Mouse (Mus musculus) hindbrain, embryonic 11.5 days (tissue): ENCODE data around the gene Spsb2. TPM values are rescaled to one million over a fixed set of nuclear protein-coding genes. Genes with fewer than 3 reads are reported as not detected.
"Not testable (repeated sequence)": the region's sequence is repeated elsewhere in the genome, so short reads cannot be mapped to it uniquely, and the experiment has no call there.

Source experiments
- ATAC-seq: fragments of 200-750 bp; cut with Nextera tagmentation; 2 replicates; pipeline ENCODE4 v1.8.0; 2017; ENCODE audit warnings: mild to moderate bottlenecking, moderate TSS enrichment, moderate library complexity; ENCODE audit not compliant: low FRiP score
- DNase-seq: peaks from one replicate; pipeline ENCODE4 v3.0.0-alpha.2; 2015; ENCODE audit warnings: low spot score
- H3K27ac ChIP-seq: fragments of 300-500 bp; sonication (generic); 2 replicates; pipeline ENCODE4 v1.5.1; 2014; ENCODE audit warnings: mild to moderate bottlenecking, low read depth, low read length
- H3K27me3 ChIP-seq: fragments of 300-500 bp; sonication (generic); 2 replicates; pipeline ENCODE4 v1.6.1; 2014; ENCODE audit warnings: mild to moderate bottlenecking, low read length, moderate library complexity, mixed read lengths; ENCODE audit not compliant: control insufficient read depth, insufficient read depth
- H3K36me3 ChIP-seq: fragments of 300-500 bp; sonication (generic); 2 replicates; pipeline ENCODE4 v1.6.1; 2014; ENCODE audit warnings: mild to moderate bottlenecking, low read length, moderate library complexity, mixed read lengths; ENCODE audit not compliant: control insufficient read depth, insufficient read depth
- H3K4me1 ChIP-seq: fragments of 300-500 bp; sonication (generic); replicated peaks from 2 replicates; pipeline ENCODE4 v1.6.1; 2014; ENCODE audit warnings: low read length, mixed read lengths; ENCODE audit not compliant: control insufficient read depth, insufficient read depth
- H3K4me2 ChIP-seq: fragments of 300-500 bp; sonication (generic); replicated peaks from 2 replicates; pipeline ENCODE4 v1.6.1; 2014; ENCODE audit warnings: mild to moderate bottlenecking, low read depth, low read length
- H3K4me3 ChIP-seq: fragments of 300-500 bp; sonication (generic); 2 replicates; pipeline ENCODE4 v1.5.1; 2014; ENCODE audit warnings: low read depth, low read length
- H3K9ac ChIP-seq: fragments of 300-500 bp; sonication (generic); 2 replicates; pipeline ENCODE4 v1.6.1; 2014; ENCODE audit warnings: low read depth, low read length
- H3K9me3 ChIP-seq: fragments of 300-500 bp; sonication (generic); 2 replicates; pipeline ENCODE4 v1.6.1; 2016; ENCODE audit warnings: low read length; ENCODE audit not compliant: control insufficient read depth
- WGBS: fragments of 180-500 bp; shearing (Covaris S2); extraction: QIAGEN DNeasy Blood & Tissue Kit; methylation state at CpG from one replicate; pipeline ENCODE4 v1.1.7; 2014; 5-methylcytosine and 5-hydroxymethylcytosine counted together
- polyA plus RNA-seq: library from polyadenylated mRNA; unstranded; fragments of >200 nt; fragmentation: Nextera tagmentation; extraction: Ambion mirVana; gene quantifications from 2 replicates; pipeline ENCODE4 v1.2.1, GENCODE M21; 2014

Gene Spsb2
- polyA plus RNA-seq, 1 experiment from 2014 or later = 6.7 TPM

DNA sequence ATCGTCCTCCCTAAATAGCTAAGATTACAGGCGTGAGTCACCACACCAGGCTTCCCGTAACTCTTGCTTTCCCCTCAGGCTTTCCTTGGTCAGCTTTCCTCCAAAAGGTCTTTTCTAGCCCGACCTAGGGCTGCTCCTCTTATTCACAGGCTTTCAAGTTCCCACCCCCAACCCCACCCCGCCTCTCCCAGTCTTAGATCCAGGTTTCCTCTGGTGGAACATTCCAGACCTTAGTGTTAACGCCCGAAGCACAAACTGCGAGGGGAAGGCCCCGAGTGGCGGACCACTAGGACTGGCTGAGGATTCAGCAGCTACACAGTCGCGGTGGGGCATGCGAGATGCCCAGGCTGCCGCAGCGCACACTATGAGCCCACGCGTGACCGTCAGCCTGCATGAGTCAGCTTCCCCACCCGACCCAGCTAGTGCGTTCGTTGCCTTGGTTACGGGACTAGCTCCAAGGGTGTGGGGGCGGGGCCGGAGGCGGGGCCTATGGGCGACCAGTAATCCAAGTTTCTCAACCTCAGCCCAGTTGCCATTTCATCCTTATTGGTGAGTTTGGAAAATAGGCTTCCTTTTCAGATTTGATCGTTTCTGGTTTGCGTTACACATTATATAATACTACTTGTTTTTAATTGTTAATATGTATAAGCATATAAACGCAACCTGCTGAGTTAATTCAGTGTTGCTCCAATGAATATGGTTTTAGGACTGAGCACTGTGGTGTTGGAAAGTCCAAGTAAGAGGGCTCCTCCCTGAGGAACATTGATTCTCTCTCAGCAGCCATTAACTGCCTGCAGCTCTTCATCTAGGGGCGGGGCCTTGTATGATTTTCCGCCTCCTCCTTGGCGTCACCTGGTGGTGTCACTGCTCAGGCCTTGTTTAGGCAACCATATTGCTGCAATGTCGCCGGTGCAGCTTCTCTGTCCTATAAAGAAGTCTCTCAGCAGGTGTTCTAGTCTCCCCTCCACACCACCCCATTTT is 2.8 kb upstream of the Spsb2 start:
- Histone ChIP-seq H3K4me1 (peaks cover 12% of the 10 kb centered on the region), H3K9ac (peak overlapping the region; percentile 50; the same call in 1 of the 2 replicates), H3K27me3 (no peaks in the 10 kb centered on the region), H3K4me3 (peak overlapping the region; percentile 26), H3K36me3 (no peaks in the 10 kb centered on the region), H3K4me2 (peak overlapping the region; percentile 59), H3K27ac (peak overlapping the region; percentile 2), H3K9me3 (no peaks in the 10 kb centered on the region)
- ATAC-seq (peak; percentile 71), DNase-seq (peak; percentile 94)
- WGBS = 3% methylated on average over 34 of the region's 34 CpGs

DNA sequence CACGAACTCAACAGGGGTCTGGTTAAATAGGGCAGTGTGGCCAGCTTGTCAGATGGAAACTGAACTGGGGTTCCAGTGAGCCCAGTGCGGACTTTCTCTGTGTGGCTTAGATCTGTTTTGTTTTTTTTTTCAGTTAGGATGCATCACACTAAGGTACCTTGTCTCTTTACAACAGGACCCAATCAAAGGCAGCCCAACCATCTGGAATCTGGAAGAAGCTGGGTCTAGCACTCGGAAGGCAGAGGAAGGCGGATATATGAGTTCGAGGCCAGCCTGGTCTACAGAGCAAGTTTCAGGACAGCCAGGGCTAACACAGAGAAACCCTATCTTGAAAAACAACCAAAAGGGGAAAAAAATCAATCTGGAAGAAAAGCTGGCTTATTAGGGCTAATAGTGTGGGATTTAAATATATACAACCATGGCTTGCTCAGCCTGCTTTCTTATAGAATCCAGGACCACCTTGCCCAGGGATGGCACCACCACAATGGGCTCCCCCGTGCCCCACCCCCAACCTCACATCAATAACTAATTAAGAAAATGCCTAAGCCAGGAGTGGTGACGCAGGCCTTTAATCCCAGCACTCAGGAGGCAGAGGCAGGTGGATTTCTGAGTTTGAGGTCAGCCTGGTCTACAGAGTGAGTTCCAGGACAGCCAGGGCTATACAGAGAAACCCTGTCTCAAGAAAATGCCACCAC is 1.9 kb upstream of the Spsb2 start:
- DNase-seq = no peak
- Histone ChIP-seq H3K27ac (peak overlapping the region; percentile 2; the same call in 1 of the 2 replicates), H3K4me3 (no peak overlapping the region), H3K4me1 (peaks cover 12% of the 10 kb centered on the region), H3K9ac (no peak overlapping the region), H3K9me3 (no peaks in the 10 kb centered on the region), H3K4me2 (peak overlapping the region; percentile 59), H3K36me3 (no peaks in the 10 kb centered on the region), H3K27me3 (no peaks in the 10 kb centered on the region)
- 76% methylated on average over 7 of the region's 7 CpGs for WGBS
- no peak for ATAC-seq

DNA sequence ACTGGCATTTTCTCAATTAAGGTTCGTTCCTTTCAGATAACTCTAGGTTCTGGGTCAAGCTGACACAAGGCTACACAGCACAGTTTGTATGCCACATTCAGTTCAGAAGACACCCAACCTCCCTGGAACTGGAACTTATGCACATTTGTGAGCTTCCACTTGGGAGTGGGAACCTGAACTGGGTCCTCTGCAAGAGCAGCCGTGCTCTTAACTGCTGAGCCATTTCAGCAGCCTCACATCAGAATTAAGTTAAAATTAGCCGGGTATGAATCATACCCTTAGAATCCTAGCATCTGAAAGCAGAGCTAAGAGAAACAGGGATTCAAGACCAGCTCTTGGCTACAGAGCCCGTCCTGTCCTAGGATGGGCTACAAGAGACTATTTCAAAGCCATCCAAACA is 1.1 kb upstream of the Spsb2 start:
- Histone ChIP-seq H3K27ac (no peak overlapping the region), H3K9me3 (no peaks in the 10 kb centered on the region), H3K4me2 (no peak overlapping the region), H3K36me3 (no peaks in the 10 kb centered on the region), H3K4me1 (peaks cover 12% of the 10 kb centered on the region), H3K4me3 (no peak overlapping the region), H3K27me3 (no peaks in the 10 kb centered on the region), H3K9ac (no peak overlapping the region)
- 93% methylated on average over 4 of the region's 4 CpGs for WGBS
- DNase-seq (no peak), ATAC-seq (no peak)

DNA sequence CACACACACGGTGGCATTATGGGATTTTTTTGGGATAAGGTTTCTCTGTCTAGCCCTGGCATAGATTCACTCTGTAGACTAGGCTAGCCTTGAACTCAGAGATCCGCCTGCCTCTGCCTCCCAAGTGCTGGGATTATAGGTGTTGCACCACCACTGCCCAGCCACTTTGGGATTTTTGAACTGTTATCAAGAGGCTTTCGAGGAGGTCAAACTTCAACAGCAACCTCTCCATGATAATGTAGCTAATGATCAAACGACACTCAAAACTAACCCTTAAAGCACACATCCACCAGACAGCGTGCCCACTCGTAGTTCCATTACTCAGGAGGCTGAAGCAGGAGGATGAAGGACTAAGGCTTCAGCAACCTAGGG is 489 bp upstream of the Spsb2 start:
- H3K4me3 ChIP-seq = peak overlapping the region; percentile 54
- 90% methylated on average over 6 of the region's 6 CpGs for WGBS
- no peak overlapping the region for H3K27ac ChIP-seq

DNA sequence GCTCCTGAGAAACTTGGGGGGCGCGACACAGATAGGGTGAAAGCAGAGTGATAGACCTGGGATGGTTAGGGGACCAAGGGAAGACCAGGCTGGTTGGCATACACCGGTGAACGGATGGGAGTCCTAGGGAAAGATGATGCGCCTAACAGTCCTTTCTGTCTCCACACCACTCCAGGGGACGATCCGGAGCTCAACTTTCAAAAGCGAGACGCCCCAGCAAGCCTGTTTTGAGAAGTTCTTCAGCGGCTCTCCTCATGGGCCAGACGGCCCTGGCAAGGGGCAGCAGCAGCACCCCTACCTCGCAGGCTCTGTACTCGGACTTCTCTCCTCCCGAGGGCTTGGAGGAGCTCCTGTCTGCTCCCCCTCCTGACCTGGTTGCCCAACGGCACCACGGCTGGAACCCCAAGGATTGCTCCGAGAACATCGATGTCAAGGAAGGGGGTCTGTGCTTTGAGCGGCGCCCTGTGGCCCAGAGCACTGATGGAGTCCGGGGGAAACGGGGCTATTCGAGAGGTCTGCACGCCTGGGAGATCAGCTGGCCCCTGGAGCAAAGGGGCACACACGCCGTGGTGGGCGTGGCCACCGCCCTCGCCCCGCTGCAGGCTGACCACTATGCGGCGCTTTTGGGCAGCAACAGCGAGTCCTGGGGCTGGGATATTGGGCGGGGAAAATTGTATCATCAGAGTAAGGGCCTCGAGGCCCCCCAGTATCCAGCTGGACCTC is 752 bp downstream of the Spsb2 start:
- Histone ChIP-seq H3K9ac (peak overlapping the region; percentile 76), H3K27me3 (no peaks in the 10 kb centered on the region), H3K36me3 (no peaks in the 10 kb centered on the region), H3K4me1 (peaks cover 16% of the 10 kb centered on the region), H3K27ac (peak overlapping the region; percentile 78), H3K4me2 (peak overlapping the region; percentile 98), H3K4me3 (peak overlapping the region; percentile 54), H3K9me3 (no peaks in the 10 kb centered on the region)
- peak; percentile 15 for ATAC-seq
- peak; percentile 88 for DNase-seq
- 0% methylated on average over 35 of the region's 35 CpGs for WGBS

More for the DNA sequence above, 489 bp upstream of the Spsb2 start:
- no peaks in the 10 kb centered on the region for H3K36me3 ChIP-seq
- H3K9ac ChIP-seq = no peak overlapping the region
- peaks cover 15% of the 10 kb centered on the region for H3K4me1 ChIP-seq
- DNase-seq (peak; percentile 4), ATAC-seq (no peak)
- no peaks in the 10 kb centered on the region for H3K9me3 ChIP-seq
- H3K4me2 ChIP-seq = peak overlapping the region; percentile 98
- no peaks in the 10 kb centered on the region for H3K27me3 ChIP-seq

DNA sequence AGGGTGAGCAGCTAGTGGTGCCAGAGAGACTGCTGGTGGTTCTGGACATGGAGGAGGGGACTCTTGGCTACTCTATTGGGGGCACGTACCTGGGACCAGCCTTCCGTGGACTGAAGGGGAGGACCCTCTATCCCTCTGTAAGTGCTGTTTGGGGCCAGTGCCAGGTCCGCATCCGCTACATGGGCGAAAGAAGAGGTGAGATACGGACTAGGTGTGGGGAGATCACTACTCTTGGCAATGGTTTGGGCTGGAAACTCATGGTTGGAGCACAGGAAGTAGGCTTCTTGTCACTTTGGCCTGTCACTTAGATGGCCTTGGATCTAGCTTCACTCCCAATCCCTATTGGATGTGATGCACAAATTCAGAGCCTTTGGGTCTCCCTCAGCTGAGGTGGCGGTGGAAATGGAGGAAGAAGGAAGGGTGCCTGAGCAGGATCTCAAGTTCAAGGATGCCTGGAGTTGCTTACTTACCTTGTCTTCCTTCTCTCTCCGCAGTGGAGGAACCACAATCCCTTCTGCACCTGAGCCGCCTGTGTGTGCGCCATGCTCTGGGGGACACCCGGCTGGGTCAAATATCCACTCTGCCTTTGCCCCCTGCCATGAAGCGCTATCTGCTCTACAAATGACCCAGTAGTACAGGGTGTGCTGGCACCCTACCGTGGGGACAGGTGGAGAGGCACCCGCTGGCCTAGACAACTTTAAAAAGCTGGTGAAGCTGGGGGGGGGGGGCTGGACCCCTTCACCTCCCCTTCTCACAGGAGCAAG is 1.5 kb downstream of the Spsb2 start:
- 39% methylated on average over 13 of the region's 14 CpGs for WGBS
- H3K4me1 ChIP-seq = peaks cover 19% of the 10 kb centered on the region
- no peaks in the 10 kb centered on the region for H3K9me3 ChIP-seq
- peak overlapping the region; percentile 78 for H3K27ac ChIP-seq
- H3K4me3 ChIP-seq = peak overlapping the region; percentile 54
- H3K4me2 ChIP-seq = peak overlapping the region; percentile 98
- DNase-seq (no peak), ATAC-seq (no peak)
- no peaks in the 10 kb centered on the region for H3K27me3 ChIP-seq
- H3K9ac ChIP-seq = peak overlapping the region; percentile 76
- no peaks in the 10 kb centered on the region for H3K36me3 ChIP-seq

GRCm38 (mm10) chr6:124810566-124811402 is 2.3 kb downstream of the Spsb2 start:
- H3K27me3 ChIP-seq, H3K27ac ChIP-seq, H3K9me3 ChIP-seq, H3K36me3 ChIP-seq, ATAC-seq, H3K9ac ChIP-seq, DNase-seq, H3K4me2 ChIP-seq, H3K4me3 ChIP-seq: not testable (repeated sequence)
- H3K4me1 ChIP-seq = peaks cover 19% of the 10 kb centered on the region
- 89% methylated on average over 11 of the region's 11 CpGs for WGBS
